Mouse (Mus musculus): ENCODE measurements around the gene Hbb-bt.

- no peak for TF ChIP-seq POLR2A (IDR thresholded peaks at IDR 0.05; ENCODE audit: insufficient read length, low read depth)
- TF ChIP-seq E2F4 (IDR thresholded peaks at IDR 0.05; ENCODE audit: insufficient read depth) = no peak
- no peak for TF ChIP-seq CEBPB (IDR thresholded peaks at IDR 0.05; ENCODE audit: insufficient read depth, poor library complexity, severe bottlenecking)
- no peak for TF ChIP-seq MAX (IDR thresholded peaks at IDR 0.05; ENCODE audit: low read depth)
- no peak for TF ChIP-seq TCF12 (IDR thresholded peaks at IDR 0.05; ENCODE audit: insufficient read depth, poor library complexity, severe bottlenecking)
- TF ChIP-seq SRF (IDR thresholded peaks at IDR 0.05; ENCODE audit: control insufficient read depth, insufficient read length, low read depth) = no peak
- TF ChIP-seq MYOG (IDR thresholded peaks at IDR 0.05; ENCODE audit: control insufficient read depth in 1 of 3, insufficient read depth in 1 of 3, insufficient read length in 2 of 3, low read depth in 2 of 3) = no peak
- no peak for TF ChIP-seq USF1 (IDR thresholded peaks at IDR 0.05; ENCODE audit: low read depth)
- no peak for TF ChIP-seq POLR2AphosphoS2 (IDR thresholded peaks at IDR 0.05; ENCODE audit: insufficient read length, low read depth)
- TF ChIP-seq MYOD1 (IDR thresholded peaks at IDR 0.05; ENCODE audit: control insufficient read depth in 1 of 3, insufficient read length in 2 of 3, low read depth in 2 of 3) = no peak
- TF ChIP-seq REST (IDR thresholded peaks at IDR 0.05; ENCODE audit: insufficient read depth, insufficient read length) = no peak
- no peak for TF ChIP-seq TCF3 (IDR thresholded peaks at IDR 0.05; ENCODE audit: insufficient read length, low read depth)
These were observed 47.7 kb upstream of the Hbb-bt start for GRCm38 (mm10) chr7:103861531-103861930.
